Mouse (Mus musculus) embryonic facial prominence, embryonic 12.5 days (tissue): ENCODE measurements around the gene Svs4. TPM values are rescaled to one million over a fixed set of nuclear protein-coding genes. Genes with fewer than 3 reads are reported as not detected.

Experiments used
- polyA plus RNA-seq: library from polyadenylated mRNA; unstranded; fragments of >200 nt; fragmentation: Nextera tagmentation; extraction: Ambion mirVana; gene quantifications from 2 replicates; pipeline ENCODE4 v1.2.1, GENCODE M21; 2016

Svs4 gene
- polyA plus RNA-seq, 1 experiment from 2014 or later = not detected

Other genes with a start within 250 kb of the Svs4 start
- gene Stk4, start 208.1 kb downstream of the Svs4 start, polyA plus RNA-seq = 24.2 and 25.4 TPM in 2 replicates
- 58.9 and 63.3 TPM in 2 replicates for gene Tomm34, start 207.3 kb downstream of the Svs4 start, polyA plus RNA-seq
- 0.49 and 0.71 TPM in 2 replicates for gene Kcns1, start 107.3 kb downstream of the Svs4 start, polyA plus RNA-seq
- gene Wfdc5, start 95.7 kb downstream of the Svs4 start, polyA plus RNA-seq = not detected in 2 replicates
- 0.22 TPM in 1 of 2 replicates, not detected in the other for gene Wfdc12, start 87.9 kb downstream of the Svs4 start, polyA plus RNA-seq
- gene Wfdc15a, start 78.3 kb downstream of the Svs4 start, polyA plus RNA-seq = not detected in 2 replicates
- gene Wfdc15b, start 56.8 kb downstream of the Svs4 start, polyA plus RNA-seq = not detected in 2 replicates
- not detected in 2 replicates for gene Svs2, start 40.0 kb downstream of the Svs4 start, polyA plus RNA-seq
- gene Svs3b, start 21.8 kb downstream of the Svs4 start, polyA plus RNA-seq = not detected in 2 replicates
- gene Svs3a, start 10.8 kb upstream of the Svs4 start, polyA plus RNA-seq = not detected in 2 replicates
- gene Svs6, start 38.3 kb upstream of the Svs4 start, polyA plus RNA-seq = not detected in 2 replicates
- not detected in 2 replicates for gene Svs5, start 54.3 kb upstream of the Svs4 start, polyA plus RNA-seq
- gene Slpi, start 110.6 kb upstream of the Svs4 start, polyA plus RNA-seq = 0.96 and 1.5 TPM in 2 replicates
- gene Rbpjl, start 124.7 kb upstream of the Svs4 start, polyA plus RNA-seq = 0.46 and 0.53 TPM in 2 replicates
- 36.2 and 43.9 TPM in 2 replicates for gene Matn4, start 126.7 kb upstream of the Svs4 start, polyA plus RNA-seq
- gene Sdc4, start 165.4 kb upstream of the Svs4 start, polyA plus RNA-seq = 42.6 and 44.4 TPM in 2 replicates
- gene Sys1, start 178.5 kb upstream of the Svs4 start, polyA plus RNA-seq = 65.4 and 66.8 TPM in 2 replicates
- 6.1 and 6.5 TPM in 2 replicates for gene Gm20458, start 182.5 kb upstream of the Svs4 start, polyA plus RNA-seq
- gene Trp53tg5, start 195.3 kb upstream of the Svs4 start, polyA plus RNA-seq = not detected in 2 replicates
- 1.7 and 2.2 TPM in 2 replicates for gene Dbndd2, start 207.6 kb upstream of the Svs4 start, polyA plus RNA-seq
- gene Pigt, start 219.1 kb upstream of the Svs4 start, polyA plus RNA-seq = 36.7 and 37.7 TPM in 2 replicates